Mouse (Mus musculus) limb, embryonic 15.5 days (tissue): ENCODE measurements around the gene Srpk1. TPM values are rescaled to one million over a fixed set of nuclear protein-coding genes. Genes with fewer than 3 reads are reported as not detected.

ENCODE experiments used
- ATAC-seq: fragments of 200-750 bp; cut with Nextera tagmentation; 2 replicates; pipeline ENCODE4 v1.8.0; 2017; ENCODE audit warnings: low read depth, moderate TSS enrichment; ENCODE audit not compliant: insufficient number of reproducible peaks, low FRiP score, low TSS enrichment
- H3K27ac ChIP-seq: fragments of 300-500 bp; sonication (generic); 2 replicates; pipeline ENCODE4 v1.5.1; 2015; ENCODE audit warnings: moderate library complexity, mild to moderate bottlenecking, inconsistent platforms
- H3K27me3 ChIP-seq: fragments of 300-500 bp; sonication (generic); 2 replicates; pipeline ENCODE4 v1.6.1; 2015; ENCODE audit warnings: inconsistent platforms
- H3K36me3 ChIP-seq: fragments of 300-500 bp; sonication (generic); 2 replicates; pipeline ENCODE4 v1.6.1; 2015; ENCODE audit warnings: inconsistent platforms
- H3K4me1 ChIP-seq: fragments of 300-500 bp; sonication (generic); 2 replicates; pipeline ENCODE4 v1.6.1; 2015; ENCODE audit warnings: inconsistent platforms
- H3K4me2 ChIP-seq: fragments of 300-500 bp; sonication (generic); 2 replicates; pipeline ENCODE4 v1.6.1; 2015; ENCODE audit warnings: mild to moderate bottlenecking, inconsistent platforms
- H3K4me3 ChIP-seq: fragments of 300-500 bp; sonication (generic); 2 replicates; pipeline ENCODE4 v1.5.1; 2015; ENCODE audit warnings: mild to moderate bottlenecking, inconsistent platforms
- H3K9ac ChIP-seq: fragments of 300-500 bp; sonication (generic); 2 replicates; pipeline ENCODE4 v1.6.1; 2015; ENCODE audit warnings: inconsistent platforms
- H3K9me3 ChIP-seq: fragments of 300-500 bp; sonication (generic); 2 replicates; pipeline ENCODE4 v1.6.1; 2016; ENCODE audit warnings: inconsistent platforms
- WGBS: fragments of 180-500 bp; shearing (Covaris S2); methylation state at CpG from one replicate; pipeline ENCODE4 v1.1.7; 2015; 5-methylcytosine and 5-hydroxymethylcytosine counted together
- microRNA-seq: library from miRNA; unstranded; fragments of <30 nt; microRNA quantifications from one replicate; pipeline ENCODE4, GENCODE M21; 2016
- polyA plus RNA-seq: library from polyadenylated mRNA; unstranded; fragments of >200 nt; fragmentation: Nextera tagmentation; extraction: Ambion mirVana; gene quantifications from 2 replicates; pipeline ENCODE4 v1.2.1, GENCODE M21; 2015

The Srpk1 gene
- polyA plus RNA-seq, 1 experiment from 2014 or later, result 121 TPM

GRCm38 (mm10) chr17:28553040-28553793 lies 69.3 kb downstream of the Srpk1 start:
- Histone ChIP-seq H3K27me3 (no peaks in the 10 kb centered on the region), H3K9me3 (no peaks in the 10 kb centered on the region), H3K27ac (no peak overlapping the region), H3K4me1 (peaks cover 20% of the 10 kb centered on the region), H3K36me3 (no peaks in the 10 kb centered on the region), H3K4me2 (no peak overlapping the region), H3K4me3 (no peak overlapping the region), H3K9ac (no peak overlapping the region)
- 2% methylated on average over 14 of the region's 14 CpGs for WGBS
- ATAC-seq, result no peak

GRCm38 (mm10) chr17:28549111-28549510 lies 73.4 kb downstream of the Srpk1 start, which contains the start of gene Clpsl2:
TSS of gene Clpsl2 (plus strand) at chr17:28549411.
- no peak within 1 kb of the TSS for H3K4me2 ChIP-seq
- H3K9ac ChIP-seq, result no peak within 1 kb of the TSS
- ATAC-seq, result no peak
- no peaks in the 10 kb centered on the region for H3K27me3 ChIP-seq
- H3K36me3 ChIP-seq, result no peaks in the 10 kb centered on the region
- WGBS, result 69% methylated on average over 14 of the region's 14 CpGs
- no peak within 1 kb of the TSS for H3K4me3 ChIP-seq
- no peaks in the 10 kb centered on the region for H3K9me3 ChIP-seq
- no peak within 1 kb of the TSS for H3K27ac ChIP-seq
- peaks cover 13% of the 10 kb centered on the region for H3K4me1 ChIP-seq

- ATAC-seq, result no peak
These were observed 74.0 kb downstream of the Srpk1 start for GRCm38 (mm10) chr17:28548550-28548949.

GRCm38 (mm10) chr17:28546925-28547324 lies 75.6 kb downstream of the Srpk1 start:
- Histone ChIP-seq H3K9me3 (no peaks in the 10 kb centered on the region), H3K27me3 (no peaks in the 10 kb centered on the region), H3K4me2 (no peak overlapping the region), H3K9ac (no peak overlapping the region), H3K4me1 (no peaks in the 10 kb centered on the region), H3K4me3 (no peak overlapping the region), H3K27ac (no peak overlapping the region), H3K36me3 (no peaks in the 10 kb centered on the region)
- WGBS, result 96% methylated on average over 1 of the region's 1 CpGs
- no peak for ATAC-seq

More at GRCm38 (mm10) chr17:28548550-28548949, 74.0 kb downstream of the Srpk1 start:
- Histone ChIP-seq H3K27ac (no peak overlapping the region), H3K4me3 (no peak overlapping the region), H3K4me1 (peaks cover 10% of the 10 kb centered on the region), H3K9ac (no peak overlapping the region), H3K9me3 (no peaks in the 10 kb centered on the region), H3K36me3 (no peaks in the 10 kb centered on the region), H3K4me2 (no peak overlapping the region), H3K27me3 (no peaks in the 10 kb centered on the region)
- WGBS, result 61% methylated on average over 11 of the region's 11 CpGs

GRCm38 (mm10) chr17:28537881-28538280 lies 84.6 kb downstream of the Srpk1 start:
- no peak for ATAC-seq
- H3K4me2 ChIP-seq, result no peak overlapping the region
- no peak overlapping the region for H3K9ac ChIP-seq
- 51% methylated on average over 12 of the region's 12 CpGs for WGBS
- H3K9me3 ChIP-seq, result no peaks in the 10 kb centered on the region
- no peaks in the 10 kb centered on the region for H3K4me1 ChIP-seq
- no peaks in the 10 kb centered on the region for H3K36me3 ChIP-seq
- H3K27me3 ChIP-seq, result no peaks in the 10 kb centered on the region
- no peak overlapping the region for H3K4me3 ChIP-seq
- H3K27ac ChIP-seq, result no peak overlapping the region

Small RNAs within 50 kb of the gene (microRNA-seq; reads per million reads assigned to microRNA genes)
- not detected for gene Mir6969

Other genes starting within 250 kb of the Srpk1 start
- gene Fkbp5, start 105.2 kb downstream of the Srpk1 start, polyA plus RNA-seq, result 29.8 and 42.1 TPM in 2 replicates
- not detected in 2 replicates for gene Armc12, start 91.9 kb downstream of the Srpk1 start, polyA plus RNA-seq
- gene Clpsl2, start 73.3 kb downstream of the Srpk1 start, polyA plus RNA-seq, result not detected in 2 replicates
- 0.47 and 1.8 TPM in 2 replicates for gene Clps, start 61.9 kb downstream of the Srpk1 start, polyA plus RNA-seq
- gene Lhfpl5, start 47.1 kb downstream of the Srpk1 start, polyA plus RNA-seq, result 0.40 and 0.60 TPM in 2 replicates
- gene Slc26a8, start 67.5 kb upstream of the Srpk1 start, polyA plus RNA-seq, result 0.60 and 0.72 TPM in 2 replicates
- 37.9 and 45.2 TPM in 2 replicates for gene Mapk14, start 68.6 kb upstream of the Srpk1 start, polyA plus RNA-seq
- 1.9 and 2.4 TPM in 2 replicates for gene AC170998.1, start 103.4 kb upstream of the Srpk1 start, polyA plus RNA-seq
- 126 and 130 TPM in 2 replicates for gene Mapk13, start 146.6 kb upstream of the Srpk1 start, polyA plus RNA-seq
- 7.3 and 8.4 TPM in 2 replicates for gene Brpf3, start 178.4 kb upstream of the Srpk1 start, polyA plus RNA-seq
- 13.8 and 14.1 TPM in 2 replicates for gene Pnpla1, start 235.7 kb upstream of the Srpk1 start, polyA plus RNA-seq